Mouse (Mus musculus) activated CD4-positive, CD25-positive, alpha-beta regulatory T cell, adult 9 weeks (primary cell): ENCODE results near the gene Bloc1s4. TPM values are rescaled to one million over a fixed set of nuclear protein-coding genes. Genes with fewer than 3 reads are reported as not detected.

Experiments used
- polyA plus RNA-seq: library from polyadenylated mRNA; unstranded; fragments of 100-300 nt; shearing (Covaris generic); gene quantifications from one replicate; pipeline ENCODE4 v1.2.1, GENCODE M21; 2017

Bloc1s4 gene
- polyA plus RNA-seq = 3.3 TPM

DNA sequence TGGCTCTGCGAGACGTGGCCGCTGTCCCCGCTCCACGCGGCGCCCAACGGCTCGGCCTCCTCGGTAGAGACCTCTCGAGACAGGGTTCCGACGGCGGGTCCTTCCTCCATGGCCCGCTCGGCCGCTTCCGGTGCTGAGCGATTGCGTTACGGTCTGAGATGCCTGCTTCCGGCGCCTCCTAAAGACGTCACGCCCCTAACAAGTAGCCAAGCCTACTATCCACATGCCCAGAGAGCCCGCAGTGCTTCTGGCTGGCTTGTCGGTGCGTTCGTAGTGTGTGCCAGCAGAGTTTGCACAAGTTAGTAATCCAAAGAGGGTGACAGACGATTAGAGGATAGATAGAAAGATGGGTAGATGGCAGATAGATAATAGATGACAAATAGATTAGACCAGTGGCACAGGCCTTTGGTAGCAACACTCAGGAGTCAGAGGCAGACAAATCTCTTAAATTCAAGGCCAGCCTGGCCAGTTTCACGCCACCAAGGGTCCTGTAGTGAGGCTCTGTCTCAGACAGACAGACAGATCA lies at the start of gene Bloc1s4:
Bloc1s4 (minus strand) TSS at position 115 of the 526 bp plus-strand sequence.

DNA sequence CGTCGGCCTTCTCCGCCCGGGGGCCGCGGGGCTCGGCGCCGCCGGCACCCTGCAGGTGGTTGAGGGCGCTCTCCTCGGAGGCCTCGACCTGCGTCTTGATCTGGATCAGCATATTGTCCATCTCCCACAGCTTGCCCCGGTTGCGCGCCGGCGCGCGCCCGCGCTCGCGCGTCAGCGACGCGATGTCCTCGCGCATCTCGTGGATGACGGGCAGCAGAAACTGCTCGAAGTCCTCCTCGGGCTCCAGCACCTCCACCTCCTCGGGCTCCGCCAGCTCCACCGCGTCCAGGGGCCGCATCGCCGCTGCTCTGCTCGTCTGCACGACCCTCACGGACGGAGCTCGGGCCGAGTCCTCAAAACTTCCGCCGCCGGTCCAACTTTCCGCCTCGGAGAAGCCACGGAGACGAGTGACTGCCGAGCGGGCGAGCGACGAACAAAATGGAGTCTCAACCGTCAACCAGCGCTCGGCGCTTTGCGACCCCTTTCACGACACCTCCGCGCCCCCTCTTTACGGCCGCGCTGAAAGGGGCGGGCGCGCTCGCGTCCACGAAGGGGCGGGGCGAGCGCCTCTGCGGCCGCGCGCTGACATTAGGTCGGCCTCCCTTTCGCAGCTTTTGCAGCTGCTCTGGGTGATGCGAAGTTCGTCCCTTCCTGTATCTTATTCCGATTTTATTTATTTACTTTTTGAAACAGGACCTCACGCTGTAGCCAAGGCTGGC lies 48.0 kb upstream of the Bloc1s4 start, which contains the start of gene Mrfap1:
Mrfap1 (minus strand) TSS at position 477 of the 719 bp plus-strand sequence.

Other genes starting within 250 kb of the Bloc1s4 start
- gene Tbc1d14, start 155.4 kb downstream of the Bloc1s4 start, polyA plus RNA-seq = 117 TPM
- 33.5 TPM for gene D5Ertd579e, start 52.6 kb downstream of the Bloc1s4 start, polyA plus RNA-seq
- gene Mrfap1, start 48.1 kb upstream of the Bloc1s4 start, polyA plus RNA-seq = 153 TPM
- 17.0 TPM for gene Man2b2, start 82.0 kb upstream of the Bloc1s4 start, polyA plus RNA-seq
- gene Ppp2r2c, start 119.9 kb upstream of the Bloc1s4 start, polyA plus RNA-seq = not detected
- gene Wfs1, start 240.6 kb upstream of the Bloc1s4 start, polyA plus RNA-seq = 3.6 TPM